In genomic region chr11:95734485-95734884, GRCm38 (mm10) we compare ENCODE assay signal across 20 mouse cellular contexts. TPM values are rescaled to one million over a fixed set of nuclear protein-coding genes. Genes with fewer than 3 reads are reported as not detected.
DNase-seq lines count a peak whose midpoint lies in the region.
"Had no signal": no experiment of that assay in that cellular context is flagged by ENCODE, and none has a peak within 500 bp of the region (broad histone marks: within the 10 kb centered on the region; RNA-seq: fewer than 3 reads in every experiment).

No protein-coding gene starts in this region.

- H3K27me3 ChIP-seq in forebrain, embryonic 10.5 days (ENCODE audit: poor library complexity, severe bottlenecking): no peaks in the 10 kb centered on the region
- H3K27me3 ChIP-seq: embryonic facial prominence, embryonic 12.5 days; forebrain, embryonic 12.5 days; Patski had no signal

- intact Hi-C loops in heart, postnatal 25 days (cut with DNase I): no loop called here

- 83% methylated on average over 2 of the region's 2 CpGs for WGBS in forebrain, embryonic 10.5 days

- H3K36me3 ChIP-seq in forebrain, embryonic 10.5 days (replicated peaks): peaks cover 9% of the 10 kb centered on the region
- H3K36me3 ChIP-seq: embryonic facial prominence, embryonic 12.5 days; forebrain, embryonic 12.5 days had no signal

- H3K9me3 ChIP-seq in forebrain, embryonic 10.5 days: peaks cover 7% of the 10 kb centered on the region; the same call in 1 of the 2 replicates
- H3K9me3 ChIP-seq: embryonic facial prominence, embryonic 10.5 days; G1E had no signal

- H3K4me1 ChIP-seq in forebrain, embryonic 10.5 days: peaks cover 2% of the 10 kb centered on the region; the same call in 1 of the 2 replicates
- H3K4me1 ChIP-seq: embryonic facial prominence, embryonic 10.5 days; embryonic facial prominence, embryonic 12.5 days; forebrain, embryonic 12.5 days had no signal

- H3K4me3 ChIP-seq in forebrain, embryonic 10.5 days: no peak overlapping the region
- H3K4me3 ChIP-seq: embryonic facial prominence, embryonic 10.5 days; embryonic facial prominence, embryonic 12.5 days; forebrain, embryonic 12.5 days had no signal

- no peak overlapping the region for H3K27ac ChIP-seq in forebrain, embryonic 10.5 days
- H3K27ac ChIP-seq: embryonic facial prominence, embryonic 10.5 days; embryonic facial prominence, embryonic 12.5 days; forebrain, embryonic 12.5 days had no signal

- peak; percentile 43 for DNase-seq in A20 (ENCODE audit: low read depth, low spot score)
- peak; percentile 27 for DNase-seq in CD4-positive helper T cell, adult 2 months (ENCODE audit: low read depth, low spot score)
- peak; percentile 30 for DNase-seq in induced T-regulatory cell, adult 2 months (ENCODE audit: low read depth)
- DNase-seq in urinary bladder, postnatal 4 days (ENCODE audit: low spot score in 2 of 2): no peak
- DNase-seq in heart, postnatal 25 days (ENCODE audit: low spot score): no peak
- DNase-seq in forebrain, embryonic 10.5 days (ENCODE audit: extremely low spot score, low spot score): no peak
- DNase-seq: adrenal gland, adult 8-10 months; adrenal gland, postnatal 14 days; adrenal gland, postnatal 36 days; B cell, adult 2 months; cerebellum, adult 11-12 months; cerebellum, adult 2 months; cerebellum, adult 9-10 months; cerebellum, postnatal 10 days; cerebellum, postnatal 25 days had no signal

RNA-seq across cellular contexts. Expression of gene B130006D01Rik, which starts 11.1 kb away (rescaled TPM):
- under 1 TPM; 0.34 to 0.47 TPM for total RNA-seq in heart, postnatal 25 days (2021)
- 1.4 TPM in 2 replicates for polyA plus RNA-seq in forebrain, embryonic 10.5 days (2016; fragmentation: Nextera tagmentation; extraction: Ambion mirVana)

RNA-seq across cellular contexts. Expression of gene Zfp652, which starts 22.0 kb away (rescaled TPM):
- 10 to 100 TPM; 48.2 to 49.2 TPM for total RNA-seq in heart, postnatal 25 days (2021)
- polyA plus RNA-seq in forebrain, embryonic 10.5 days (2016; fragmentation: Nextera tagmentation; extraction: Ambion mirVana): 16.5 and 18.7 TPM in 2 replicates

Comparison
In these comparisons a context has a peak if more than half of its experiments do, and no peak if none do; other contexts are left out.
1. DNase-seq: peak in A20 (single experiment), CD4-positive helper T cell, adult 2 months (single experiment) and induced T-regulatory cell, adult 2 months (single experiment); none in urinary bladder, postnatal 4 days (0 of 2), heart, postnatal 25 days (single experiment) and forebrain, embryonic 10.5 days (single experiment).